Mouse (Mus musculus) hindbrain, embryonic 11.5 days (tissue): ENCODE results near the gene Glt1d1. TPM values are rescaled to one million over a fixed set of nuclear protein-coding genes. Genes with fewer than 3 reads are reported as not detected.

Experiments used
- ATAC-seq: fragments of 200-750 bp; cut with Nextera tagmentation; 2 replicates; pipeline ENCODE4 v1.8.0; 2017; ENCODE audit warnings: mild to moderate bottlenecking, moderate TSS enrichment, moderate library complexity; ENCODE audit not compliant: low FRiP score
- DNase-seq: peaks from one replicate; pipeline ENCODE4 v3.0.0-alpha.2; 2015; ENCODE audit warnings: low spot score
- H3K27ac ChIP-seq: fragments of 300-500 bp; sonication (generic); 2 replicates; pipeline ENCODE4 v1.5.1; 2014; ENCODE audit warnings: mild to moderate bottlenecking, low read depth, low read length
- H3K27me3 ChIP-seq: fragments of 300-500 bp; sonication (generic); 2 replicates; pipeline ENCODE4 v1.6.1; 2014; ENCODE audit warnings: mild to moderate bottlenecking, low read length, moderate library complexity, mixed read lengths; ENCODE audit not compliant: control insufficient read depth, insufficient read depth
- H3K36me3 ChIP-seq: fragments of 300-500 bp; sonication (generic); 2 replicates; pipeline ENCODE4 v1.6.1; 2014; ENCODE audit warnings: mild to moderate bottlenecking, low read length, moderate library complexity, mixed read lengths; ENCODE audit not compliant: control insufficient read depth, insufficient read depth
- H3K4me1 ChIP-seq: fragments of 300-500 bp; sonication (generic); replicated peaks from 2 replicates; pipeline ENCODE4 v1.6.1; 2014; ENCODE audit warnings: low read length, mixed read lengths; ENCODE audit not compliant: control insufficient read depth, insufficient read depth
- H3K4me2 ChIP-seq: fragments of 300-500 bp; sonication (generic); replicated peaks from 2 replicates; pipeline ENCODE4 v1.6.1; 2014; ENCODE audit warnings: mild to moderate bottlenecking, low read depth, low read length
- H3K4me3 ChIP-seq: fragments of 300-500 bp; sonication (generic); 2 replicates; pipeline ENCODE4 v1.5.1; 2014; ENCODE audit warnings: low read depth, low read length
- H3K9ac ChIP-seq: fragments of 300-500 bp; sonication (generic); 2 replicates; pipeline ENCODE4 v1.6.1; 2014; ENCODE audit warnings: low read depth, low read length
- H3K9me3 ChIP-seq: fragments of 300-500 bp; sonication (generic); 2 replicates; pipeline ENCODE4 v1.6.1; 2016; ENCODE audit warnings: low read length; ENCODE audit not compliant: control insufficient read depth
- WGBS: fragments of 180-500 bp; shearing (Covaris S2); extraction: QIAGEN DNeasy Blood & Tissue Kit; methylation state at CpG from one replicate; pipeline ENCODE4 v1.1.7; 2014; 5-methylcytosine and 5-hydroxymethylcytosine counted together
- polyA plus RNA-seq: library from polyadenylated mRNA; unstranded; fragments of >200 nt; fragmentation: Nextera tagmentation; extraction: Ambion mirVana; gene quantifications from 2 replicates; pipeline ENCODE4 v1.2.1, GENCODE M21; 2014

Glt1d1 gene
- polyA plus RNA-seq, 1 experiment from 2014 or later = 0.88 TPM

GRCm38 (mm10) chr5:127756011-127756410 is 123.9 kb downstream of the Glt1d1 start:
- H3K27me3 ChIP-seq = no peaks in the 10 kb centered on the region
- no peak for ATAC-seq
- 87% methylated on average over 3 of the region's 3 CpGs for WGBS

GRCm38 (mm10) chr5:127756671-127757423 is 124.8 kb downstream of the Glt1d1 start:
- no peaks in the 10 kb centered on the region for H3K4me1 ChIP-seq
- ATAC-seq = no peak
- DNase-seq = no peak
- no peaks in the 10 kb centered on the region for H3K9me3 ChIP-seq
- no peak overlapping the region for H3K9ac ChIP-seq
- H3K27ac ChIP-seq = no peak overlapping the region
- no peak overlapping the region for H3K4me2 ChIP-seq
- no peak overlapping the region for H3K4me3 ChIP-seq
- no peaks in the 10 kb centered on the region for H3K27me3 ChIP-seq
- no peaks in the 10 kb centered on the region for H3K36me3 ChIP-seq
- 88% methylated on average over 4 of the region's 4 CpGs for WGBS

More at GRCm38 (mm10) chr5:127756011-127756410, 123.9 kb downstream of the Glt1d1 start:
- no peaks in the 10 kb centered on the region for H3K36me3 ChIP-seq
- no peak for DNase-seq
- no peak overlapping the region for H3K4me2 ChIP-seq
- H3K27ac ChIP-seq = no peak overlapping the region
- no peaks in the 10 kb centered on the region for H3K9me3 ChIP-seq
- no peak overlapping the region for H3K4me3 ChIP-seq
- H3K4me1 ChIP-seq = no peaks in the 10 kb centered on the region
- no peak overlapping the region for H3K9ac ChIP-seq

GRCm38 (mm10) chr5:127758576-127758975 is 126.5 kb downstream of the Glt1d1 start:
- Histone ChIP-seq H3K27me3 (no peaks in the 10 kb centered on the region), H3K9ac (no peak overlapping the region), H3K9me3 (no peaks in the 10 kb centered on the region), H3K4me3 (no peak overlapping the region), H3K36me3 (no peaks in the 10 kb centered on the region), H3K4me1 (no peaks in the 10 kb centered on the region), H3K4me2 (no peak overlapping the region), H3K27ac (no peak overlapping the region)
- WGBS = 73% methylated on average over 4 of the region's 4 CpGs
- DNase-seq (no peak), ATAC-seq (no peak)

Other genes with a start within 250 kb of the Glt1d1 start
- 22.2 and 22.9 TPM in 2 replicates for gene Slc15a4, start 635 bp downstream of the Glt1d1 start, polyA plus RNA-seq